In the genomic region with DNA sequence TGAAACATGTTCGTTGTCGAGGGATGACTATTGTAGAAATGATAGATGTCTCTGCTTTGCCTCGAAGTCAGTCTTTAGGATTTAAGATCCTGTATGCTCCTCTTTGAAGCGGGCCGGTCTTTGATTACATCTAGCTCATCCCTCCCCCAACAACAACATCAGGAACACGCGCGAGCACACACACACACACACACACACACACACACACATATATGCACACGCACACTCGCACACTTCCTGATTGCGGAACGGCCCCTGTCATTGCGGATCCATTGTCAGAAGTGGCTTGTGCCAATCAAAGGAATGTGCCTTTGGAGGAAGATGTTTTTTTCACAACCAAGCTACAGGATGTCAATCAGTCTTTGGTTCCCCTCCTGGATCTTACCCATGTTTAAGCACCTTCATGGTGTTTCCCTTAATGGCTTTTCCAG, we compare ENCODE assay signal across 9 mouse cellular contexts. TPM values are rescaled to one million over a fixed set of nuclear protein-coding genes. Genes with fewer than 3 reads are reported as not detected.
DNase-seq lines count a peak whose midpoint lies in the region; ATAC-seq lines count a peak whose summit lies in the region.
"Had no signal": no experiment of that assay in that cellular context is flagged by ENCODE, and none has a peak within 500 bp of the region (broad histone marks: within the 10 kb centered on the region; RNA-seq: fewer than 3 reads in every experiment).

No protein-coding gene starts in this region.

- H3K4me3 ChIP-seq in forebrain, embryonic 12.5 days (replicated peaks) = peak overlapping the region; percentile 95
- peak overlapping the region; percentile 81 for H3K4me3 ChIP-seq in limb, embryonic 10.5 days
- H3K4me3 ChIP-seq in midbrain, embryonic 10.5 days = peak overlapping the region; percentile 98

- ATAC-seq in forebrain, embryonic 12.5 days (ENCODE audit: low FRiP score) = no peak

- no peaks in the 10 kb centered on the region for H3K36me3 ChIP-seq in forebrain, embryonic 12.5 days (replicated peaks)
- H3K36me3 ChIP-seq in limb, embryonic 10.5 days = no peaks in the 10 kb centered on the region
- H3K36me3 ChIP-seq in midbrain, embryonic 10.5 days = no peaks in the 10 kb centered on the region

- H3K4me2 ChIP-seq in forebrain, embryonic 12.5 days = peak overlapping the region; percentile 95

- peaks cover 29% of the 10 kb centered on the region for H3K4me1 ChIP-seq in forebrain, embryonic 12.5 days
- H3K4me1 ChIP-seq in limb, embryonic 10.5 days = peaks cover 31% of the 10 kb centered on the region
- H3K4me1 ChIP-seq in midbrain, embryonic 10.5 days = peaks cover 30% of the 10 kb centered on the region

- no peaks in the 10 kb centered on the region for H3K9me3 ChIP-seq in forebrain, embryonic 12.5 days
- no peaks in the 10 kb centered on the region for H3K9me3 ChIP-seq in limb, embryonic 10.5 days (replicated peaks)
- no peaks in the 10 kb centered on the region for H3K9me3 ChIP-seq in midbrain, embryonic 10.5 days (replicated peaks)

- H3K27ac ChIP-seq in forebrain, embryonic 12.5 days = peak overlapping the region; percentile 98
- H3K27ac ChIP-seq in limb, embryonic 10.5 days = peak overlapping the region; percentile 99
- H3K27ac ChIP-seq in midbrain, embryonic 10.5 days (replicated peaks) = peak overlapping the region; percentile 97

- peak; percentile 62 for DNase-seq in cerebellum, adult 9-10 months
- no peak for DNase-seq in cerebellum, adult 8-10 months
- DNase-seq in CD8-positive naive resting alpha-beta T cell, adult 2 months (ENCODE audit: low read depth in 2 of 2, low spot score in 2 of 2) = peak; percentile 48 to 62
- no peak for DNase-seq in limb, embryonic 10.5 days (ENCODE audit: low spot score)
- DNase-seq in midbrain, embryonic 10.5 days (ENCODE audit: low spot score) = no peak
- DNase-seq in thymus, postnatal 25 days = peak; percentile 44
- DNase-seq in right cerebral cortex, adult 2 months (ENCODE audit: low spot score in 2 of 2) = no peak

- H3K27me3 ChIP-seq in forebrain, embryonic 12.5 days = no peaks in the 10 kb centered on the region
- no peaks in the 10 kb centered on the region for H3K27me3 ChIP-seq in limb, embryonic 10.5 days (ENCODE audit: low read depth, poor library complexity, severe bottlenecking)
- H3K27me3 ChIP-seq in midbrain, embryonic 10.5 days (ENCODE audit: low read depth, poor library complexity, severe bottlenecking) = no peaks in the 10 kb centered on the region
- H3K27me3 ChIP-seq: Patski had no signal

- 1% methylated on average over 13 of the region's 13 CpGs for WGBS in forebrain, embryonic 12.5 days
- 3% methylated on average over 13 of the region's 13 CpGs for WGBS in limb, embryonic 10.5 days
- 2% methylated on average over 13 of the region's 13 CpGs for WGBS in midbrain, embryonic 10.5 days

- H3K9ac ChIP-seq in forebrain, embryonic 12.5 days = peak overlapping the region; percentile 98

RNA-seq across cellular contexts. Expression of gene Zfp652, which starts 1.4 kb away (rescaled TPM):
- polyA plus RNA-seq in forebrain, embryonic 12.5 days (2016; fragmentation: Nextera tagmentation; extraction: Ambion mirVana) = 27.6 and 30.0 TPM in 2 replicates
- polyA plus RNA-seq in limb, embryonic 10.5 days (2016; fragmentation: Nextera tagmentation; extraction: Ambion mirVana) = 18.0 and 21.5 TPM in 2 replicates
- 13.7 and 17.8 TPM in 2 replicates for polyA plus RNA-seq in midbrain, embryonic 10.5 days (2016; fragmentation: Nextera tagmentation; extraction: Ambion mirVana)

RNA-seq across cellular contexts. Expression of gene B130006D01Rik, which starts 9.6 kb away (rescaled TPM):
- 1.4 and 2.3 TPM in 2 replicates for polyA plus RNA-seq in forebrain, embryonic 12.5 days (2016; fragmentation: Nextera tagmentation; extraction: Ambion mirVana)
- polyA plus RNA-seq in limb, embryonic 10.5 days (2016; fragmentation: Nextera tagmentation; extraction: Ambion mirVana) = 2.3 TPM in 2 replicates
- 0.93 and 1.4 TPM in 2 replicates for polyA plus RNA-seq in midbrain, embryonic 10.5 days (2016; fragmentation: Nextera tagmentation; extraction: Ambion mirVana)

RNA-seq across cellular contexts. Expression of gene Phb, which starts 47.1 kb away (rescaled TPM):
- polyA plus RNA-seq in forebrain, embryonic 12.5 days (2016; fragmentation: Nextera tagmentation; extraction: Ambion mirVana) = 169 and 182 TPM in 2 replicates
- 293 and 361 TPM in 2 replicates for polyA plus RNA-seq in limb, embryonic 10.5 days (2016; fragmentation: Nextera tagmentation; extraction: Ambion mirVana)
- polyA plus RNA-seq in midbrain, embryonic 10.5 days (2016; fragmentation: Nextera tagmentation; extraction: Ambion mirVana) = 227 and 251 TPM in 2 replicates

Comparison
In these comparisons a context has a peak if more than half of its experiments do, and no peak if none do; other contexts are left out.
1. DNase-seq: peak in cerebellum, adult 9-10 months (single experiment), CD8-positive naive resting alpha-beta T cell, adult 2 months (2 of 2) and thymus, postnatal 25 days (single experiment); none in cerebellum, adult 8-10 months (single experiment), limb, embryonic 10.5 days (single experiment), midbrain, embryonic 10.5 days (single experiment) and right cerebral cortex, adult 2 months (0 of 2).
2. Peak in every context shown above with its lines, with median percentiles within 50 percentile points of each other: H3K27ac ChIP-seq and H3K4me3 ChIP-seq.